Mouse (Mus musculus): ENCODE data around the gene Tcn2. TPM values are rescaled to one million over a fixed set of nuclear protein-coding genes. Genes with fewer than 3 reads are reported as not detected.

The Tcn2 gene
- total and polyA plus RNA-seq, 3 experiments = 1.3 to 8.6 (median 2.5) TPM

GRCm38 (mm10) chr11:3925916-3926315 is 6.0 kb downstream of the Tcn2 start:
- Histone ChIP-seq H3K4me2 (ENCODE audit: insufficient read depth, low read depth, poor library complexity, severe bottlenecking) (no peak overlapping the region), H3K4me1 (ENCODE audit: control insufficient read depth in 1 of 2, insufficient read depth in 2 of 2) (no peaks in the 10 kb centered on the region), H3K9me3 (replicated peaks; ENCODE audit: low read length) (no peaks in the 10 kb centered on the region), H3K9ac (ENCODE audit: insufficient read depth, low read depth) (no peak overlapping the region), H3K27me3 (replicated peaks) (peaks cover 87% of the 10 kb centered on the region), H3K36me3 (replicated peaks in 1 of 2; ENCODE audit: control insufficient read depth in 1 of 2, insufficient read depth in 1 of 2, low read length in 1 of 2) (no peaks in the 10 kb centered on the region), H3K27ac (ENCODE audit: insufficient read depth, low read depth) (no peak overlapping the region), H3K4me3 (replicated peaks in 1 of 3; ENCODE audit: low read depth in 2 of 3, low read length in 2 of 3, poor library complexity in 1 of 3) (no peak overlapping the region), H3K79me2 (replicated peaks; ENCODE audit: control insufficient read depth, extremely low read depth, insufficient read depth, poor library complexity, severe bottlenecking) (no peaks in the 10 kb centered on the region)
- TF ChIP-seq KAT2A (IDR thresholded peaks at IDR 0.05; ENCODE audit: insufficient replicate concordance, low read length) = no peak
- no peak for TF ChIP-seq ZMIZ1 (IDR thresholded peaks at IDR 0.05; ENCODE audit: low read depth, low read length)
- TF ChIP-seq POLR2AphosphoS2 (IDR thresholded peaks at IDR 0.05; ENCODE audit: low read depth, low read length) = no peak
- no peak for TF ChIP-seq E2F4 (IDR thresholded peaks at IDR 0.05; ENCODE audit: insufficient replicate concordance, low read depth, low read length)
- no peak for TF ChIP-seq CTCF (conservative IDR thresholded peaks at IDR 0.05 in 1 of 2, IDR thresholded peaks at IDR 0.05 in 1 of 2; ENCODE audit: low read depth in 2 of 2, low read length in 2 of 2)
- no peak for TF ChIP-seq MXI1 (IDR thresholded peaks at IDR 0.05; ENCODE audit: low read depth, low read length)
- no peak for TF ChIP-seq POLR2A (IDR thresholded peaks at IDR 0.05; ENCODE audit: low read depth, low read length)
- TF ChIP-seq NELFE (IDR thresholded peaks at IDR 0.05; ENCODE audit: low read depth, low read length) = no peak
- TF ChIP-seq SIN3A (IDR thresholded peaks at IDR 0.05; ENCODE audit: low read length) = no peak
- TF ChIP-seq EP300 (IDR thresholded peaks at IDR 0.05; ENCODE audit: low read length) = no peak
- TF ChIP-seq MAFK (IDR thresholded peaks at IDR 0.05; ENCODE audit: insufficient replicate concordance, low read length) = no peak
- TF ChIP-seq UBTF (IDR thresholded peaks at IDR 0.05; ENCODE audit: low read depth, low read length) = no peak
- TF ChIP-seq PAX5 (IDR thresholded peaks at IDR 0.05; ENCODE audit: low read length) = no peak
- TF ChIP-seq MAZ (IDR thresholded peaks at IDR 0.05; ENCODE audit: low read depth, low read length) = no peak
- dilution Hi-C loops (cut with MboI; ENCODE audit: extremely low pct_ligation_motif_present, extremely low pct_unique_long_range_greater_than_20kb, low sequenced_read_pairs) (no loop called here), in situ Hi-C loops (cut with MboI; ENCODE audit: low pct_ligation_motif_present, low pct_unique_long_range_greater_than_20kb, low sequenced_read_pairs) (no loop called here)
- no peak for DNase-seq (ENCODE audit: extremely low read depth)

GRCm38 (mm10) chr11:3922731-3923130 is 9.2 kb downstream of the Tcn2 start:
- H3K9me3 ChIP-seq (replicated peaks; ENCODE audit: low read length) = no peaks in the 10 kb centered on the region
- H3K4me1 ChIP-seq (ENCODE audit: control insufficient read depth in 1 of 2, insufficient read depth in 2 of 2) = no peaks in the 10 kb centered on the region
- peaks cover 60% of the 10 kb centered on the region for H3K27me3 ChIP-seq (replicated peaks)
- DNase-seq (ENCODE audit: extremely low read depth) = no peak
- no peak overlapping the region for H3K27ac ChIP-seq (ENCODE audit: insufficient read depth, low read depth)
- H3K9ac ChIP-seq (ENCODE audit: insufficient read depth, low read depth) = no peak overlapping the region
- dilution Hi-C loops (cut with MboI; ENCODE audit: extremely low pct_ligation_motif_present, extremely low pct_unique_long_range_greater_than_20kb, low sequenced_read_pairs) = no loop called here
- in situ Hi-C loops (cut with MboI; ENCODE audit: low pct_ligation_motif_present, low pct_unique_long_range_greater_than_20kb, low sequenced_read_pairs) = loop anchor here (25.0 kb wide), 1 partner anchor 385 kb away; the partner anchor contains the start of gene Smtn
- H3K36me3 ChIP-seq (replicated peaks in 1 of 2; ENCODE audit: control insufficient read depth in 1 of 2, insufficient read depth in 1 of 2, low read length in 1 of 2) = no peaks in the 10 kb centered on the region
- H3K4me2 ChIP-seq (ENCODE audit: insufficient read depth, low read depth, poor library complexity, severe bottlenecking) = no peak overlapping the region
- H3K4me3 ChIP-seq (replicated peaks in 1 of 3; ENCODE audit: low read depth in 2 of 3, low read length in 2 of 3, poor library complexity in 1 of 3) = no peak overlapping the region
- H3K79me2 ChIP-seq (replicated peaks; ENCODE audit: control insufficient read depth, extremely low read depth, insufficient read depth, poor library complexity, severe bottlenecking) = no peaks in the 10 kb centered on the region
- no peak for TF ChIP-seq JUN (IDR thresholded peaks at IDR 0.05; ENCODE audit: insufficient read depth, low read depth, low read length)
- no peak for TF ChIP-seq MAFK (IDR thresholded peaks at IDR 0.05; ENCODE audit: insufficient replicate concordance, low read length)
- no peak for TF ChIP-seq PAX5 (IDR thresholded peaks at IDR 0.05; ENCODE audit: low read length)
- no peak for TF ChIP-seq UBTF (IDR thresholded peaks at IDR 0.05; ENCODE audit: low read depth, low read length)
- TF ChIP-seq JUND (conservative IDR thresholded peaks at IDR 0.05; ENCODE audit: low read depth, low read length) = no peak
- TF ChIP-seq RCOR1 (conservative IDR thresholded peaks at IDR 0.05; ENCODE audit: low read depth, low read length) = no peak
- TF ChIP-seq POLR2A (IDR thresholded peaks at IDR 0.05; ENCODE audit: low read depth, low read length) = no peak
- no peak for TF ChIP-seq ZNF384 (IDR thresholded peaks at IDR 0.05; ENCODE audit: low read depth, low read length)
- no peak for TF ChIP-seq IRF4 (IDR thresholded peaks at IDR 0.05; ENCODE audit: low read depth, low read length)
- TF ChIP-seq SMC3 (IDR thresholded peaks at IDR 0.05; ENCODE audit: low read depth, low read length) = no peak

Data from CH12.LX (cell line).